Mouse (Mus musculus) G1E (cell line): Measurements from ENCODE around the gene Gab1. TPM values are rescaled to one million over a fixed set of nuclear protein-coding genes. Genes with fewer than 3 reads are reported as not detected.

Experiments
- ATAC-seq: 2 replicates; pipeline ENCODE4 v1.8.0; 2016; ENCODE audit warnings: mild to moderate bottlenecking; ENCODE audit not compliant: insufficient number of reproducible peaks, poor library complexity, low FRiP score, severe bottlenecking; ENCODE audit errors: extremely low read depth
- DNase-seq: peaks from one replicate; pipeline ENCODE4 v3.0.0; 2012; ENCODE audit warnings: low spot score
- H3K27me3 ChIP-seq: 2 replicates; pipeline ENCODE4 v1.6.1; 2012; ENCODE audit warnings: mild to moderate bottlenecking, low read length, inconsistent platforms; ENCODE audit not compliant: insufficient read depth
- H3K36me3 ChIP-seq: replicated peaks from 2 replicates; pipeline ENCODE3; 2012; ENCODE audit warnings: mild to moderate bottlenecking, inconsistent platforms
- H3K4me1 ChIP-seq: 2 replicates; pipeline ENCODE4 v1.6.1; 2012; ENCODE audit warnings: low read depth, low read length, inconsistent platforms, mixed read lengths; ENCODE audit not compliant: insufficient read depth
- H3K4me3 ChIP-seq: 2 replicates; pipeline ENCODE4 v1.5.1; 2012; ENCODE audit warnings: low read depth, mild to moderate bottlenecking, inconsistent platforms, low read length, moderate library complexity, mixed read lengths
- H3K9me3 ChIP-seq: replicated peaks from 2 replicates; pipeline ENCODE4 v1.6.1; 2012; ENCODE audit warnings: inconsistent platforms
- CTCF ChIP-seq: IDR thresholded peaks from 2 replicates; pipeline ENCODE4 v1.5.1; 2012; ENCODE audit warnings: low read depth, low read length, inconsistent platforms, mixed read lengths
- GATA1 ChIP-seq: IDR thresholded peaks from 2 replicates; pipeline ENCODE4 v1.6.1; 2012; ENCODE audit warnings: borderline replicate concordance, low read length, inconsistent platforms, mixed read lengths
- GATA2 ChIP-seq: IDR thresholded peaks from 2 replicates; pipeline ENCODE4 v1.6.1; 2012; ENCODE audit warnings: low read depth, low read length, inconsistent platforms, borderline replicate concordance
- POLR2AphosphoS5 ChIP-seq: IDR thresholded peaks from 2 replicates; pipeline ENCODE4 v1.6.1; 2012; ENCODE audit warnings: low read depth, low read length, inconsistent platforms; ENCODE audit not compliant: insufficient replicate concordance
- TAL1 ChIP-seq: conservative IDR thresholded peaks from 2 replicates; pipeline ENCODE4 v1.6.1; 2012; ENCODE audit warnings: low read depth, low read length, inconsistent platforms, mixed read lengths
- polyA plus RNA-seq: library from polyadenylated mRNA; stranded (reverse); fragments of >175 nt; gene quantifications from 2 replicates; pipeline ENCODE4 v1.2.3, GENCODE M21; 2012
- total RNA-seq, 2 experiments: library from RNA; stranded (forward) in 1 of 2; stranded (reverse) in 1 of 2; fragments of 200-1000 nt in 1 of 2; fragments of >200 nt in 1 of 2; fragmentation: Nextera tagmentation in 1 of 2; gene quantifications; 2 replicates each; pipeline ENCODE4 v1.2.3; 2014 to 2017

The Gab1 gene
- total and polyA plus RNA-seq, 3 experiments = 2.7 to 20.8 (median 4.4) TPM

DNA sequence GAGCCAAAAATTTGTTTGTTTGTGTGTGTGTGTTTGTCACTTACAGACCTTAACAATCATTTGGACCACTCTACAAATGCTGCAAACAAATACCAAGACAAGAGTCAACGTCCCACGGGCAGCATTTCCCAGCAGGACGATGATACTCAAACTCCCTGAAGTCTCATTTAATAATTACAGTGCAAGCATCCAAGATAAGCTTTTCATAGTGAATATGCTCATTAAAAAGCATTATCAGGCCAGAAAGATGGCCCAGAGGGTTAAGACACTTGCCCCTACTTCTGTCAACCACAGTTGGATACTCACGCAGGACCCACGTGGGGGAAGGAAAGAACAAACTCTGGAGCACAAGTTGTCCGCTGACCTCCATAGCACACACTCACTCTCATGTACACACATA is 4.8 kb downstream of the Gab1 start:
- Histone ChIP-seq H3K27me3 (peaks cover 7% of the 10 kb centered on the region; the same call in 1 of the 2 replicates), H3K4me1 (peaks cover 33% of the 10 kb centered on the region), H3K9me3 (peaks cover 15% of the 10 kb centered on the region), H3K4me3 (no peak overlapping the region), H3K36me3 (no peaks in the 10 kb centered on the region)
- ATAC-seq = no peak
- no peak for DNase-seq
- TF ChIP-seq POLR2AphosphoS5 = no peak
- no peak for TF ChIP-seq GATA1

DNA sequence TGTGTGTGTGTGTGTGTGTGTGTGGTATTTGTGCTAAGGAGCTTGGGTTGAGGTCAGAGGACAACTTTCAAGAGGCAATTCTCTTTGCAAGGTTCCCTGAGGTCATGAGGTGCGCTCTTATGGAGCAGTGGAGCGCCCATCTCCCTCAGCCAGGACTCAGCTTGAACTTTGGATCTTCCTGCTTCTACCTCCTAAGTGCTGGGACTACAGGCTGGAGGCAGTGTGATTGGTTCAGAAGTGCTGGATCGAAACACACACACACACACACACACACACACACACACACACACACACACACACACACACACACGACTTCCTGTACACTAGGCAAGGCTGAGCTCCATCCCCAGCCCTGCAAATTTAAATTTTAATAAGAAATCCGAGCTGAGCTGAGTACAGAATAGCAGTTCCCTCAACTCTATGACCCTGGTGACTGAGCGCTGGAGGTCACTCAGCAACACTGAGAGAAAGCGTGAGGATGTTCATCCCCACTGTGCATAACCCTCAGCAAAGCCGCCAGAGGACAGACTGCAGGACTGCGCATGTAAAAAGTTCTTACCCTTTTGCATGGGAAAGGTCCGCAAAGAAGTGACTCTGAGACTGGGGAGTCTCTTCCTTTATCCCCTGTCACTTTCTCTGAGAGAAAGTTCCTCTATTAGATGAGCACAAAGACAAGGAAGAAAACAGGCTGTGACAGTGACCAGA is 6.4 kb downstream of the Gab1 start:
- H3K27me3 ChIP-seq = no peaks in the 10 kb centered on the region; the same call in 1 of the 2 replicates
- DNase-seq (no peak), ATAC-seq (no peak)
- no peak overlapping the region for H3K4me3 ChIP-seq
- H3K9me3 ChIP-seq = no peaks in the 10 kb centered on the region
- TF ChIP-seq POLR2AphosphoS5 (no peak), GATA2 (no peak), TAL1 (no peak), GATA1 (no peak), CTCF (no peak)
- H3K36me3 ChIP-seq = no peaks in the 10 kb centered on the region
- peaks cover 50% of the 10 kb centered on the region for H3K4me1 ChIP-seq

DNA sequence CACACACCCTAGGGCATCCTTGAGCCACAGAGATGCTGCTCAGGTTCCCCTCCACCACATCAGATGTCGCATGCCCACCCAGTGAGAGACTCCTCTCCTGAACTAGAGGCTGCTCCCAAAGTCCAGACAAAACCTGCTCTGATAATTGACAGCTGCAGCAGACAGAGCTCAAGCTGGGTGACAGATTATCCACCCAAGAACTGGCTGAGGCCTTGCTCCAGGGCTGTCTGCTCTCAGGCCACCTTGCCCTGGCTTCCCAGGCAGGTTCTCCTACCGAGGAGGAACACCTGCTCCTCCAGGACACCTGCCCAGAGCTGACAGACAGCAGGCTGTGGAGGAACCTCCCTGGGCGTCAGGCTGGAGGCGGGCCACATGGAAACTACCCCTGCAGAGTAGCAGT is 7.6 kb downstream of the Gab1 start:
- Histone ChIP-seq H3K4me3 (no peak overlapping the region), H3K27me3 (no peaks in the 10 kb centered on the region; the same call in 1 of the 2 replicates), H3K4me1 (peaks cover 52% of the 10 kb centered on the region), H3K9me3 (no peaks in the 10 kb centered on the region), H3K36me3 (no peaks in the 10 kb centered on the region)
- TF ChIP-seq TAL1 (no peak), CTCF (no peak), POLR2AphosphoS5 (no peak), GATA1 (no peak), GATA2 (no peak)
- ATAC-seq (no peak), DNase-seq (no peak)

DNA sequence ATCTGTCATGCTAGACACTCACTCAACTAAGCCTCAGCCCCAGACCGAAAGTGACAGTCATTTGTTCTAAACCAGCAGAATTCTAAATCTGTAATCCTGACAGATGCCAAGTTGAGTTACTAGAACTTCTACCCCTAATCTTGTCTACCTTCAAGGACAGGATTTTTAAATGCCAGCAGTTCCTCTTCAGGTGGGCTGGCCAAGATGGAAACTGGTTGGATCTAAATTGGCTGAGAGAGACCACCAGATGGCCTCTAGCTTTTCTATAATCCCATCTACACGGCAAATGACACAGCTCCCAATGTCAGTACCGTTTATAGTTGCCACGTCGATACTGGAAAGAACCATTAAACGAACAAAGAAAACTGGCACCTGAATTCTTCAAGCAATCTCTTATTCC is 8.9 kb downstream of the Gab1 start:
- Histone ChIP-seq H3K36me3 (no peaks in the 10 kb centered on the region), H3K4me1 (peaks cover 54% of the 10 kb centered on the region), H3K27me3 (no peaks in the 10 kb centered on the region; the same call in 1 of the 2 replicates), H3K9me3 (no peaks in the 10 kb centered on the region), H3K4me3 (no peak overlapping the region)
- ATAC-seq = no peak
- no peak for TF ChIP-seq CTCF
- no peak for TF ChIP-seq GATA1
- no peak for TF ChIP-seq POLR2AphosphoS5
- TF ChIP-seq GATA2 = no peak
- TF ChIP-seq TAL1 = no peak
- DNase-seq = no peak

DNA sequence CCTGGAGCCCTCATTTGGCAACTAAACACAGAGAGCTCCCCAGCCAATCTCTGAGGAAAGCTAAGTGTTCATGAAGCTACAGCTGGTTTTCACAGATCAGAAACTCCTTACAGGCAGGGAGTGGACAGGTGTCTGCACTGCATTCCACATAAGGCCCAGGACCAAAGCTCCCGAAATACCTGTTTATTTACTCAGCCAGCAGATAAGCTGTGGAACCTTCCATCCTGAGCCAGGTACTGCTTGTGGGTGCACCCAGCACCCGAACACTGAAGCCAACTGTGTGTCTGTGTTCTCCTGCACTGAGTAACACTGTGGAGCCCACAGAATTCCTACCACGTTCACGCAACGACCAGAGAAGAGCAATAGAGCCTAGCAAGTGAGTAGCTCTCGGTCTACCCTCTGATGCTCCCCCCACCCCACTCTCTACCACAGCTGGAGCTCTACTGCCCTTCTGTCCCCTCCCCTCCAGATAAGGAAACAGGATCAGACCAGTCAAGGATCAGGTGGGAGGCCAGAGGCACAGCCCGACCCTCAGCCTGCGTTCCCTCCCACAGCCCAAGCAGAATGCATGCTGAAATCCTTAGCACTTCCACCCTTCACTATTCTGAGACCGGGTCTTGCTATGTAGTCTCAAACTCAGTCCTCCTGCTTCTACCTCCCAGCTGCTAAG is 9.6 kb downstream of the Gab1 start:
- Histone ChIP-seq H3K27me3 (no peaks in the 10 kb centered on the region; the same call in 1 of the 2 replicates), H3K4me1 (peaks cover 61% of the 10 kb centered on the region)
- no peak for ATAC-seq

DNA sequence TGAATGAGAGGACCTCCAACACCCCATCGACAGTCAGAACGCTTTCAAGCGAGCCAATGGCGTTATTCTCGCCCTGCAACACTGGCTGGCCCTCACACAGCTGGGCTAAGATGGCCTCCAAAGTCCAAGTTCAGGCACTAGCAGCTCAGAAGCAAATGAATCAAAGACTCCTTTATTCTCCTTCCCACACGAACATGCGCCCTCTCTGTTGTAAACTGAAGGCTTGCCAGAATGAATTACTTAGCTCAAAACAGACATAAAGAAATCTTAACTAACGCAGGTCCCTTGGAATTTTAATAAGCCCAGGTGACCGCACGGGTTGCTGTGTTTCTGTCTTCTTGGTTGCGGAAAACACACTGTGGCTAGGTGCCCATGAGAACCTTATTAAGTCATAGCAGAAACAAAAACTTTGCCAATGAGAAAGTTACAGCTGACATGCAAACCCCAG is 10.4 kb downstream of the Gab1 start:
- H3K27me3 ChIP-seq = no peaks in the 10 kb centered on the region; the same call in 1 of the 2 replicates
- peaks cover 69% of the 10 kb centered on the region for H3K4me1 ChIP-seq
- no peak overlapping the region; the same call in 1 of the 2 replicates for H3K4me3 ChIP-seq
- no peak for TF ChIP-seq GATA1
- H3K9me3 ChIP-seq = no peaks in the 10 kb centered on the region
- peaks cover 4% of the 10 kb centered on the region for H3K36me3 ChIP-seq
- ATAC-seq (no peak), DNase-seq (no peak)

More for the DNA sequence above, 9.6 kb downstream of the Gab1 start:
- Histone ChIP-seq H3K4me3 (peak overlapping the region; percentile 38; the same call in 1 of the 2 replicates), H3K9me3 (no peaks in the 10 kb centered on the region), H3K36me3 (no peaks in the 10 kb centered on the region)
- TF ChIP-seq CTCF (no peak), GATA2 (no peak), GATA1 (no peak), TAL1 (no peak), POLR2AphosphoS5 (no peak)
- no peak for DNase-seq
